7 mouse cellular contexts compared by ENCODE assay signal in the genomic region with DNA sequence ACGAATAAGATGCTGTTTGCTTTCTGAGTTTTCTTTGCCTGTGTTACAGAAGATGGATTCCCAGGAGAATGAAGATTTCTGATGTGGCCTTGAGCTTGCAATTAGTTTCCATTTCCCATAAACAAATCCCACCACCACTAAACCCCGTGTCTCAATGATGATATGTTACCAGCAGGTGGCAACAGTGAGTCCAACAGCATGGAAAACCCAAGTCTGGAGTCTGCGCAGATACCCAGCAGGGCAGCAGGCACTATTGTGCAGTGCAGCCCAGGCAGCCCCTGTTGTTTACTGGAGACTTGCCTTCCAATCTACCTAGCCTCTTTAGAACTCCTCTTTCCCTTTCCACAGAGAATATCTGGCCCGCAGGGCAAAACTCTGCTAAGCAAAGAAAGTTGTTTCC.
DNase-seq lines count a peak whose midpoint lies in the region; ATAC-seq and TF ChIP-seq lines count a peak whose summit lies in the region.

No protein-coding gene starts in this region.

- 24% methylated on average over 4 of the region's 4 CpGs for WGBS in limb, embryonic 10.5 days

- H3K36me3 ChIP-seq in limb, embryonic 10.5 days, result no peaks in the 10 kb centered on the region

- H3K27me3 ChIP-seq in limb, embryonic 10.5 days (ENCODE audit: low read depth, poor library complexity, severe bottlenecking), result no peaks in the 10 kb centered on the region

- H3K4me1 ChIP-seq in limb, embryonic 10.5 days, result peaks cover 11% of the 10 kb centered on the region; the same call in 1 of the 2 replicates

- intact Hi-C loops in left cerebral cortex, adult 2 months (cut with DNase I), result loop anchor here (5.0 kb wide), 3 partner anchors 108 to 868 kb away; no protein-coding TSS in a partner anchor
- intact Hi-C loops in left cerebral cortex, postnatal 10 days (cut with DNase I), result no loop called here

- no peaks in the 10 kb centered on the region for H3K9me3 ChIP-seq in limb, embryonic 10.5 days (replicated peaks)

- no peak overlapping the region for H3K27ac ChIP-seq in left cerebral cortex, adult 2 months
- H3K27ac ChIP-seq in limb, embryonic 10.5 days, result no peak overlapping the region

- no peak overlapping the region for H3K4me3 ChIP-seq in left cerebral cortex, adult 2 months
- no peak overlapping the region for H3K4me3 ChIP-seq in limb, embryonic 10.5 days

- peak; percentile 61 for TF ChIP-seq CTCF in left cerebral cortex, adult 2 months (IDR thresholded peaks at IDR 0.05)

- peak in 1 of 2 experiments; percentile 13 for DNase-seq in left cerebral cortex, adult 2 months (ENCODE audit: extremely low spot score in 1 of 2, low spot score in 2 of 2)
- no peak for DNase-seq in left cerebral cortex, postnatal 10 days (ENCODE audit: extremely low spot score in 1 of 2, low spot score in 2 of 2)
- DNase-seq in adrenal gland, postnatal 14 days, result peak; percentile 34
- peak; percentile 59 for DNase-seq in limb, embryonic 10.5 days (ENCODE audit: low spot score)
- DNase-seq in retina, adult 2 months (ENCODE audit: low read depth, low spot score), result peak; percentile 3
- no peak for DNase-seq in spleen, adult 18-20 months

- peak; percentile 67; the same call in 1 of the 2 replicates for ATAC-seq in erythroid progenitor cell, adult 5-6 weeks (replicated peaks; ENCODE audit: low FRiP score, poor library complexity, severe bottlenecking)

Comparison
In these comparisons a context has a peak if more than half of its experiments do, and no peak if none do; other contexts are left out.
1. DNase-seq: peak in adrenal gland, postnatal 14 days (single experiment), limb, embryonic 10.5 days (single experiment) and retina, adult 2 months (single experiment); none in left cerebral cortex, postnatal 10 days (0 of 2) and spleen, adult 18-20 months (0 of 2).